Mouse (Mus musculus) midbrain, embryonic 13.5 days (tissue): Measurements from ENCODE around the gene Fbxo44. TPM values are rescaled to one million over a fixed set of nuclear protein-coding genes. Genes with fewer than 3 reads are reported as not detected.
"Not testable (repeated sequence)": the region's sequence is repeated elsewhere in the genome, so short reads cannot be mapped to it uniquely, and the experiment has no call there.

Experiments
- ATAC-seq: fragments of 200-750 bp; cut with Nextera tagmentation; 2 replicates; pipeline ENCODE4 v1.8.0; 2017; ENCODE audit warnings: mild to moderate bottlenecking, moderate TSS enrichment, moderate library complexity
- H3K27ac ChIP-seq: fragments of 300-500 bp; sonication (generic); 2 replicates; pipeline ENCODE4 v1.5.1; 2015; ENCODE audit warnings: inconsistent platforms, mild to moderate bottlenecking, moderate library complexity
- H3K27me3 ChIP-seq: fragments of 300-500 bp; sonication (generic); 2 replicates; pipeline ENCODE4 v1.6.1; 2015; ENCODE audit warnings: mild to moderate bottlenecking, inconsistent platforms
- H3K36me3 ChIP-seq: fragments of 300-500 bp; sonication (generic); 2 replicates; pipeline ENCODE4 v1.6.1; 2015; ENCODE audit warnings: mild to moderate bottlenecking, inconsistent platforms
- H3K4me1 ChIP-seq: fragments of 300-500 bp; sonication (generic); replicated peaks from 2 replicates; pipeline ENCODE4 v1.6.1; 2015; ENCODE audit warnings: inconsistent platforms
- H3K4me2 ChIP-seq: fragments of 300-500 bp; sonication (generic); replicated peaks from 2 replicates; pipeline ENCODE4 v1.6.1; 2015; ENCODE audit warnings: moderate library complexity, mild to moderate bottlenecking, inconsistent platforms
- H3K4me3 ChIP-seq: fragments of 300-500 bp; sonication (generic); replicated peaks from 2 replicates; pipeline ENCODE4 v1.5.1; 2015; ENCODE audit warnings: mild to moderate bottlenecking, inconsistent platforms
- H3K9ac ChIP-seq: fragments of 300-500 bp; sonication (generic); replicated peaks from 2 replicates; pipeline ENCODE4 v1.6.1; 2015; ENCODE audit warnings: mild to moderate bottlenecking, inconsistent platforms
- H3K9me3 ChIP-seq: fragments of 300-500 bp; sonication (generic); 2 replicates; pipeline ENCODE4 v1.6.1; 2016; ENCODE audit warnings: mild to moderate bottlenecking, inconsistent platforms
- WGBS: fragments of 180-500 bp; shearing (Covaris S2); methylation state at CpG from one replicate; pipeline ENCODE4 v1.1.7; 2015; 5-methylcytosine and 5-hydroxymethylcytosine counted together
- polyA plus RNA-seq: library from polyadenylated mRNA; unstranded; fragments of >200 nt; fragmentation: Nextera tagmentation; extraction: Ambion mirVana; gene quantifications from 2 replicates; pipeline ENCODE4 v1.2.1, GENCODE M21; 2015

Gene Fbxo44
- polyA plus RNA-seq, result 97.8 and 103 TPM in 2 replicates

- H3K27me3 ChIP-seq, result peaks cover 52% of the 10 kb centered on the region
Observed at GRCm38 (mm10) chr4:148160436-148161390, at the start of gene Fbxo44, which contains the start of gene Fbxo2. TSS of gene Fbxo44 (minus strand) at chr4:148160482. TSS of gene Fbxo2 (plus strand) at chr4:148160621.

DNA sequence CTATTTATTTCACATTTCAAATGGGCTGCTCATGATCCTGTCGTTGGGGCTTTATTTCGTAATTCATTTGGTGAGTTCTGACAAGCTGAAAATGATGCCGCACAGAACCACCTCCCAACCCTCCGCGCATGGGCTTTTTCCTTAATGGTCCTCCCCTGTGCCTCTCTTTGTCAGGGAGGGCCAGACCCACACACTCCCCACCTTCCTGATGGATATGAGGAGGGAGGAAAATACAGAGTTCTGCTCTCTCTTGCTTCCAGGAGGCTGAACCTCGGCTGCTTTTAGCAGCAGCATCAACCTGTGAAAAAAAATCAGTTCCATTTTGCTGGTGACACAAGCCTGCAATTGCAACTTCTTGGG lies 44.6 kb upstream of the Fbxo44 start:
- peaks cover 16% of the 10 kb centered on the region for H3K4me1 ChIP-seq
- no peaks in the 10 kb centered on the region; the same call in 1 of the 2 replicates for H3K9me3 ChIP-seq
- ATAC-seq, result 0 out of 2 replicates have a peak, but pooled peaks have one; percentile 50
- peak overlapping the region; percentile 52 for H3K27ac ChIP-seq
- no peaks in the 10 kb centered on the region for H3K36me3 ChIP-seq
- WGBS, result 46% methylated on average over 6 of the region's 6 CpGs
- H3K27me3 ChIP-seq, result no peaks in the 10 kb centered on the region
- no peak overlapping the region for H3K4me2 ChIP-seq
- no peak overlapping the region for H3K4me3 ChIP-seq
- H3K9ac ChIP-seq, result no peak overlapping the region

More at GRCm38 (mm10) chr4:148160436-148161390, at the start of gene Fbxo44, which contains the start of gene Fbxo2:
- H3K27ac ChIP-seq, result peak within 1 kb of the TSS; percentile 94
- H3K4me2 ChIP-seq, result peak within 1 kb of the TSS; percentile 88
- H3K4me1 ChIP-seq, result peaks cover 55% of the 10 kb centered on the region
- H3K4me3 ChIP-seq, result peak within 1 kb of the TSS; percentile 78
- peaks cover 23% of the 10 kb centered on the region for H3K36me3 ChIP-seq
- under 1% methylated on average over 43 of the region's 43 CpGs for WGBS
- ATAC-seq, result peak; percentile 28; the same call in 1 of the 2 replicates
- peak within 1 kb of the TSS; percentile 92 for H3K9ac ChIP-seq
- no peaks in the 10 kb centered on the region for H3K9me3 ChIP-seq

DNA sequence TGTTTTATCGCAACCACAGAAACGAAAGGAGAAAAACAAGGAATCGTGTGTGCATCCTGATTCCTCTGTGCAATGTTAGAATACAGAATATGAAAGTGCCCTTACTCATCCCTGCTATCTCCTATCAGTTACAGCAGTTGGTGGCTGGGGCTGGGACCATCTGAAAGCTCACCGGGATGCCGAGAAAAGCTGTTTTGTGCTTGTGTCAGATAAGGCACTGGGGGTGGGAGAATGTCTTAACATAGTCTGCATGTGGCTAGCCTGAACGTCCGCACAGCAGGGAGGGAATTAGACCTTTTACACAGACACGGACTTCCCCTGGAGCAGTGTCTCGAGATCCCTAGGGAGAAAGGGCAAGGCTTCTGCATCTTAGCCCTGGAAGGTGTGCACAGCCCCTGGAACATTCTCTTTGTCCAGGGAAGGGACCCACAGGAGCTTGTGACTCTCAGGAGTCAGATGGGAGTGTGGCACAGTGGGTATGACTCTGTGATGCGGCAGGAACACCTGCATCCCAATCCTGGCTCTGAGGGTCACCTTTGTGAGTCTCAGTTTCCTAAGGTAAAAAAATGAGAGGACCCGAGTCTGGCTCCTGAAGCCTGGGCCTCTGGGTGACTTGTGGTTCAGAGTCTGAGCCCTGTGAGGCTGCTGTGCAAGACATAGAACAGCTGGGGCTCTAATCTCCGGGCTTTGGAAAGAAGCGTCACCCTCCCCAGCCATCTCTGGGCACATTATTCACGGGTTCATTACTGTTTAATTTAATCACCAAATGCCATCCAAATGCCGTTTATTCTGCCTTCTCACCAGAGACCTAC lies 44.0 kb upstream of the Fbxo44 start:
- H3K4me2 ChIP-seq, result no peak overlapping the region
- H3K36me3 ChIP-seq, result no peaks in the 10 kb centered on the region
- peaks cover 17% of the 10 kb centered on the region for H3K4me1 ChIP-seq
- H3K9me3 ChIP-seq, result no peaks in the 10 kb centered on the region; the same call in 1 of the 2 replicates
- WGBS, result 43% methylated on average over 15 of the region's 15 CpGs
- H3K9ac ChIP-seq, result no peak overlapping the region
- no peak overlapping the region for H3K4me3 ChIP-seq
- peak; percentile 55; the same call in 1 of the 2 replicates for ATAC-seq
- peak overlapping the region; percentile 47 for H3K27ac ChIP-seq
- H3K27me3 ChIP-seq, result no peaks in the 10 kb centered on the region

- 93% methylated on average over 2 of the region's 2 CpGs for WGBS
- Histone ChIP-seq H3K4me2 (no peak overlapping the region), H3K27ac (0 out of 2 replicates have a peak overlapping the region, but pooled peaks have one; percentile 47), H3K4me1 (peaks cover 25% of the 10 kb centered on the region), H3K4me3 (no peak overlapping the region), H3K36me3 (no peaks in the 10 kb centered on the region), H3K9ac (no peak overlapping the region), H3K9me3 (no peaks in the 10 kb centered on the region; the same call in 1 of the 2 replicates), H3K27me3 (no peaks in the 10 kb centered on the region)
- no peak for ATAC-seq
Observed at GRCm38 (mm10) chr4:148203557-148203956, 43.3 kb upstream of the Fbxo44 start.

DNA sequence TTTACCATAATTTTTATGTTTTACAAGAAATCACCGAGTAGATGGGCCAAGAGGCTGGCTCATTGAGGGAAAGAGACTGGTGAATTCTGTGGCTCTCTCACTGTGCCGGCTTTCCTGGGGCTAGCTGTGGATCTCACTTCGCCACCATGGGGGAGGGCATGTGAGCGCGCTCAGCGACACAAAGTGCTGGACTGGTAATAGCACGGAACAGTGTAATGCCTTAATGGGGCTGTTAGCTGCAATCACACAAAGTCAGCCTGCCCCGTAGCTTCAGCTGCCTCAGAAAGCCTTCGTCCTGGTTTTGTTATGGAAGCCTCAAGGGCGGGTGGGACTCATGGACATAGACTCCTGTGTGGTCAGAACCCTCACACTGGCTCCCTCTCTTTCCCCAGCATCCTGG lies 38.4 kb upstream of the Fbxo44 start:
- H3K27me3 ChIP-seq, result no peaks in the 10 kb centered on the region
- H3K4me3 ChIP-seq, result no peak overlapping the region
- peaks cover 30% of the 10 kb centered on the region for H3K4me1 ChIP-seq
- no peaks in the 10 kb centered on the region for H3K36me3 ChIP-seq
- no peak overlapping the region for H3K4me2 ChIP-seq
- H3K27ac ChIP-seq, result 0 out of 2 replicates have a peak overlapping the region, but pooled peaks have one; percentile 19
- peak; percentile 49; the same call in 1 of the 2 replicates for ATAC-seq
- no peaks in the 10 kb centered on the region; the same call in 1 of the 2 replicates for H3K9me3 ChIP-seq
- H3K9ac ChIP-seq, result no peak overlapping the region
- WGBS, result 42% methylated on average over 10 of the region's 10 CpGs

DNA sequence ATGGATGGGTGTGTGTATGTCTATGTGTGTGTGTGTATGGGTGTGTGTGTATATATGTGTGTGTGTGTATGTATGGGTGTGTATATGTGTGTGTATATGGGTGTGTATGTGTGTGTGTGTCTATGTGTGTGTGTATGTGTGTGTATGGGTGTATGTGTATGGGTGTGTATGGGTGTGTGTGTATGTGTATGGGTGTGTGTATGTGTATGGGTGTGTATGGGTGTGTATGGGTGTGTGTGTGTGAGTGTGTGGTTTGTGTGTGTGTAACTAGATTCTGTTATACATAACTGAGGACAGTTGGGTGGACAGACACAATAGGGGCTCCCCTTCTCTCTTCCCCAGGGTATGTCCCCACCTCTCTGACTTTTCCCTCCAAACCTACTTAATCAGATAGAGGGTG lies 34.1 kb upstream of the Fbxo44 start:
- H3K9ac ChIP-seq, result no peak overlapping the region
- ATAC-seq, result no peak
- no peaks in the 10 kb centered on the region for H3K36me3 ChIP-seq
- H3K4me1 ChIP-seq, result peaks cover 38% of the 10 kb centered on the region
- H3K27me3 ChIP-seq, result no peaks in the 10 kb centered on the region
- no peak overlapping the region for H3K4me2 ChIP-seq
- H3K4me3 ChIP-seq, result no peak overlapping the region
- no peak overlapping the region for H3K27ac ChIP-seq
- no peaks in the 10 kb centered on the region for H3K9me3 ChIP-seq

GRCm38 (mm10) chr4:148192707-148193245 lies 32.5 kb upstream of the Fbxo44 start:
- ATAC-seq, result peak; percentile 74
- H3K4me3 ChIP-seq, result no peak overlapping the region
- H3K9ac ChIP-seq, result no peak overlapping the region
- H3K27me3 ChIP-seq, result peaks cover 4% of the 10 kb centered on the region
- 0 out of 2 replicates have a peak overlapping the region, but pooled peaks have one; percentile 2 for H3K4me2 ChIP-seq
- H3K4me1 ChIP-seq, result peaks cover 24% of the 10 kb centered on the region
- no peaks in the 10 kb centered on the region for H3K9me3 ChIP-seq
- WGBS, result 36% methylated on average over 11 of the region's 11 CpGs
- no peaks in the 10 kb centered on the region for H3K36me3 ChIP-seq
- peak overlapping the region; percentile 54; the same call in 1 of the 2 replicates for H3K27ac ChIP-seq

DNA sequence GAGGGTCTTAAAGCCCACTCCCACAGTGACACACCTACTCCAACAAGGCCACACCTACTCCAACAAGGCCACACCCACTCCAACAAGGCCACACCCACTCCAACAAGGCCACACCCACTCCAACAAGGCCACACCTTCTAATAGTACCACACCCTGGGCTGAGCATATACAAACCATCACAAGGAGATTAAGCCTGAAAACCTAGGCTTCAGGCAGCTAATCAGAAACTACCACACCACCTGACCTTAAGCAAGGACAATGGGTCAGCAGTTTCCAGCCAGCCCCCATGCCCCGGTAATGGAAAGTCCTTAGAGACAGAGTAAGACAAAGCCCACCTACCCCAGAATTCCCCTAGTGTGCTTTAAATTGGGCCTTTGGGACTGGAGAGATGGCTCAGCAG lies 28.5 kb upstream of the Fbxo44 start:
- H3K4me3 ChIP-seq, H3K9me3 ChIP-seq, H3K4me2 ChIP-seq, ATAC-seq, H3K27ac ChIP-seq, H3K9ac ChIP-seq, H3K36me3 ChIP-seq: not testable (repeated sequence)
- 95% methylated on average over 1 of the region's 1 CpGs for WGBS
- peaks cover 23% of the 10 kb centered on the region for H3K4me1 ChIP-seq
- peaks cover 12% of the 10 kb centered on the region for H3K27me3 ChIP-seq

DNA sequence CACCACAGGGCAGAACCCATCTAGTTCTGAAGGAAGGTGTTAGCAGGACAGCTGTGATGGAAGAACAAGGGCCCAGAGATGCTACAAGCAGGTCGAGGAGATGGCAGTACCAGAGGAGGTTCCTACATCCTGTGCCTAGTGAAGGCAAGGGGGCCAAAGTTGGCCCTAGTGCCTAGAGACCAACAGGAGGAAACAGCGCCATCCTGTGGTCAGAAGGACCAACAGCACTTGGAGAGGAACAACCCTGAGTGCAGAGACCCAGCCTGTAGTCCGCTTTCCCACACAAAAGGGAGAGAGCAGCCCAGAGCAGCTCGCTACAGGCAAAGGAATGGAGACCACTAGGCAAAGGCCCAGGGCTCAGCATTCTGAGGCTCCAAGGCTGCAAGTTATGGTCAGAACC lies 25.5 kb upstream of the Fbxo44 start:
- ATAC-seq, result no peak
- Histone ChIP-seq H3K36me3 (no peaks in the 10 kb centered on the region), H3K4me2 (no peak overlapping the region), H3K4me3 (no peak overlapping the region), H3K27me3 (peaks cover 20% of the 10 kb centered on the region), H3K27ac (no peak overlapping the region), H3K4me1 (peaks cover 13% of the 10 kb centered on the region), H3K9me3 (no peaks in the 10 kb centered on the region), H3K9ac (no peak overlapping the region)
- 67% methylated on average over 4 of the region's 4 CpGs for WGBS

- H3K27ac ChIP-seq, result 0 out of 2 replicates have a peak overlapping the region, but pooled peaks have one; percentile 21
- no peak overlapping the region for H3K9ac ChIP-seq
- no peak overlapping the region for H3K4me2 ChIP-seq
- H3K4me3 ChIP-seq, result no peak overlapping the region
- WGBS, result 25% methylated on average over 9 of the region's 9 CpGs
- H3K9me3 ChIP-seq, result no peaks in the 10 kb centered on the region
- ATAC-seq, result peak; percentile 73
- peaks cover 13% of the 10 kb centered on the region for H3K4me1 ChIP-seq
- H3K36me3 ChIP-seq, result no peaks in the 10 kb centered on the region
- peaks cover 30% of the 10 kb centered on the region for H3K27me3 ChIP-seq
Observed at GRCm38 (mm10) chr4:148184564-148184963, 24.3 kb upstream of the Fbxo44 start.

GRCm38 (mm10) chr4:148182363-148182762 lies 22.1 kb upstream of the Fbxo44 start:
- 31% methylated on average over 8 of the region's 8 CpGs for WGBS
- H3K4me3 ChIP-seq, result no peak overlapping the region
- H3K27ac ChIP-seq, result no peak overlapping the region
- ATAC-seq, result no peak
- no peaks in the 10 kb centered on the region for H3K9me3 ChIP-seq
- peaks cover 18% of the 10 kb centered on the region for H3K4me1 ChIP-seq
- H3K36me3 ChIP-seq, result no peaks in the 10 kb centered on the region
- H3K9ac ChIP-seq, result no peak overlapping the region
- no peak overlapping the region for H3K4me2 ChIP-seq
- peaks cover 45% of the 10 kb centered on the region for H3K27me3 ChIP-seq
